In genomic region chr14:79773425-79774391, GRCm38 (mm10) we compare ENCODE assay signal across 8 mouse cellular contexts. TPM values are rescaled to one million over a fixed set of nuclear protein-coding genes. Genes with fewer than 3 reads are reported as not detected.
DNase-seq lines count a peak whose midpoint lies in the region; ATAC-seq and TF ChIP-seq lines count a peak whose summit lies in the region.

No protein-coding gene starts in this region.

- ATAC-seq in heart, embryonic 15.5 days (replicated peaks; ENCODE audit: insufficient number of reproducible peaks, insufficient read depth, low FRiP score, low read depth) = no peak
- ATAC-seq in hindbrain, embryonic 15.5 days (ENCODE audit: low FRiP score, low read depth) = no peak
- ATAC-seq in midbrain, embryonic 15.5 days (replicated peaks) = peak; percentile 25

- no peak overlapping the region for H3K27ac ChIP-seq in heart, embryonic 15.5 days
- no peak overlapping the region for H3K27ac ChIP-seq in cortical plate, adult 2 months (ENCODE audit: insufficient read depth, low read length)
- H3K27ac ChIP-seq in hindbrain, embryonic 15.5 days (replicated peaks) = peak overlapping the region; percentile 73
- peak overlapping the region; percentile 86 for H3K27ac ChIP-seq in midbrain, embryonic 15.5 days

- no peaks in the 10 kb centered on the region for H3K36me3 ChIP-seq in heart, embryonic 15.5 days
- no peaks in the 10 kb centered on the region for H3K36me3 ChIP-seq in hindbrain, embryonic 15.5 days
- H3K36me3 ChIP-seq in midbrain, embryonic 15.5 days (replicated peaks) = no peaks in the 10 kb centered on the region

- TF ChIP-seq CTCF in cortical plate, adult 2 months (IDR thresholded peaks at IDR 0.05; ENCODE audit: extremely low read depth, insufficient read depth, low read length) = no peak

- peak overlapping the region; percentile 70 for H3K4me2 ChIP-seq in heart, embryonic 15.5 days
- H3K4me2 ChIP-seq in hindbrain, embryonic 15.5 days = peak overlapping the region; percentile 88
- peak overlapping the region; percentile 93 for H3K4me2 ChIP-seq in midbrain, embryonic 15.5 days

- H3K4me1 ChIP-seq in heart, embryonic 15.5 days (replicated peaks) = peaks cover 39% of the 10 kb centered on the region
- H3K4me1 ChIP-seq in cortical plate, adult 2 months (ENCODE audit: control insufficient read depth, insufficient read depth, low read length) = no peaks in the 10 kb centered on the region
- H3K4me1 ChIP-seq in hindbrain, embryonic 15.5 days (replicated peaks) = peaks cover 55% of the 10 kb centered on the region
- H3K4me1 ChIP-seq in midbrain, embryonic 15.5 days = peaks cover 53% of the 10 kb centered on the region

- intact Hi-C loops in heart, postnatal 36 days (cut with DNase I) = loop anchor here (5.0 kb wide), 1 partner anchor 139 kb away; no protein-coding TSS in a partner anchor

- H3K9me3 ChIP-seq in heart, embryonic 15.5 days (replicated peaks) = no peaks in the 10 kb centered on the region
- no peaks in the 10 kb centered on the region for H3K9me3 ChIP-seq in hindbrain, embryonic 15.5 days
- no peaks in the 10 kb centered on the region for H3K9me3 ChIP-seq in midbrain, embryonic 15.5 days

- no peak for DNase-seq in heart, postnatal 36 days
- DNase-seq in natural killer cell, adult 2 months (ENCODE audit: low spot score in 2 of 2) = no peak
- no peak for DNase-seq in ovary, adult 18-20 months (ENCODE audit: low spot score)
- DNase-seq in ovary, postnatal 36 days (ENCODE audit: low spot score) = no peak

- peak overlapping the region; percentile 43 for H3K4me3 ChIP-seq in heart, embryonic 15.5 days
- H3K4me3 ChIP-seq in cortical plate, adult 2 months (ENCODE audit: insufficient read depth, low read length) = peak overlapping the region; percentile 39
- H3K4me3 ChIP-seq in hindbrain, embryonic 15.5 days = peak overlapping the region; percentile 50
- peak overlapping the region; percentile 52 for H3K4me3 ChIP-seq in midbrain, embryonic 15.5 days

- peak; percentile 22; the same call in 1 of the 2 replicates for TF ChIP-seq POLR2A in cortical plate, adult 2 months (IDR thresholded peaks at IDR 0.05; ENCODE audit: extremely low read depth, insufficient read depth, low read length)

- peaks cover 83% of the 10 kb centered on the region for H3K27me3 ChIP-seq in heart, embryonic 15.5 days
- H3K27me3 ChIP-seq in hindbrain, embryonic 15.5 days = peaks cover 5% of the 10 kb centered on the region; the same call in 1 of the 2 replicates
- H3K27me3 ChIP-seq in midbrain, embryonic 15.5 days (replicated peaks) = peaks cover 3% of the 10 kb centered on the region; the same call in 1 of the 2 replicates

- WGBS in heart, embryonic 15.5 days = under 1% methylated on average over 44 of the region's 44 CpGs
- under 1% methylated on average over 44 of the region's 44 CpGs for WGBS in hindbrain, embryonic 15.5 days
- WGBS in midbrain, embryonic 15.5 days = under 1% methylated on average over 44 of the region's 44 CpGs

- no peak overlapping the region for H3K9ac ChIP-seq in heart, embryonic 15.5 days
- peak overlapping the region; percentile 61 for H3K9ac ChIP-seq in hindbrain, embryonic 15.5 days
- H3K9ac ChIP-seq in midbrain, embryonic 15.5 days = peak overlapping the region; percentile 69

RNA-seq across cellular contexts. Expression of gene Pcdh8, which starts 2.6 kb away (rescaled TPM):
- 0.06 and 0.28 TPM in 2 replicates for polyA plus RNA-seq in heart, embryonic 15.5 days (2015; fragmentation: Nextera tagmentation; extraction: Ambion mirVana)
- under 1 TPM in 1 of 2 experiments, not detected in 1; 0.22 TPM for total RNA-seq in heart, postnatal 36 days (2021)
- 25.3 and 26.5 TPM in 2 replicates for polyA plus RNA-seq in cortical plate, adult 2 months (2012; rRNA removed)
- polyA plus RNA-seq in hindbrain, embryonic 15.5 days (2015; fragmentation: Nextera tagmentation; extraction: Ambion mirVana) = 54.6 and 58.9 TPM in 2 replicates
- 72.8 and 73.2 TPM in 2 replicates for polyA plus RNA-seq in midbrain, embryonic 15.5 days (2015; fragmentation: Nextera tagmentation; extraction: Ambion mirVana)

Comparison
In these comparisons a context has a peak if more than half of its experiments do, and no peak if none do; other contexts are left out.
1. H3K27ac ChIP-seq: peak in hindbrain, embryonic 15.5 days (single experiment) and midbrain, embryonic 15.5 days (single experiment); none in heart, embryonic 15.5 days (single experiment) and cortical plate, adult 2 months (single experiment).
2. RNA of gene Pcdh8, which starts 2.6 kb away (polyA plus RNA-seq): 72.8 to 73.2 TPM in midbrain, embryonic 15.5 days, 54.6 to 58.9 TPM in hindbrain, embryonic 15.5 days and 25.3 to 26.5 TPM in cortical plate, adult 2 months; 0.06 to 0.28 TPM in heart, embryonic 15.5 days; every median in the first group is over 10 times any median in the second.
3. Peak in every context shown above with its lines, with median percentiles within 50 percentile points of each other: H3K4me2 ChIP-seq and H3K4me3 ChIP-seq.